Mouse (Mus musculus) megakaryocyte, adult 5-6 weeks (primary cell): ENCODE data around the gene Ift74. TPM values are rescaled to one million over a fixed set of nuclear protein-coding genes. Genes with fewer than 3 reads are reported as not detected.

Source experiments
- ATAC-seq: 2 replicates; pipeline ENCODE4 v1.8.0; 2016; ENCODE audit warnings: mild to moderate bottlenecking, inconsistent platforms; ENCODE audit not compliant: poor library complexity, severe bottlenecking
- total RNA-seq, 2 experiments: library from RNA; stranded (forward) in 1 of 2; stranded (reverse) in 1 of 2; fragments of 153-499, 151-499 nt in 1 of 2; fragments of 221-1000, 200-1000 nt in 1 of 2; gene quantifications; 2 replicates each; pipeline versions ENCODE4 v1.2.3 to v1.2.4; 2015 to 2017

Ift74 gene
- total RNA-seq, 2 experiments from 2014 or later = 4.5 to 6.3 TPM

DNA sequence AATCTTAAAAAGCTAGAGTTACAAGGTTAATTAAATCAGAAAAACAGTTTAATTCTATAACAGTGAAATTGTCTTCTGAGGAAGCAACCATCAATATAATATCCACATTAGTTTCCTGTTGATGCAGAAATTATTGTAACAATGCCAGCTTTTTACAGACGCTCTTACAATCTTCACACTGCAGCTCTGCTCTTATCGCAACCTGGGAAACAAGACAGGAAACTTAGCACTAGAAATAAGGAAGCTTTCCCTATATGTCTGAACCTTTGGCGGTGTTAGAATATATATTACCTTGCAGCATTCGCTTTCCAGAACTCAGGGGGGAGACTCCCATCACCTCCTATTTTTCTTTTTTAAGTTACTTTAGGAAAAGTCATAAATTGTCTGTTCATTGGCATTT is 76.8 kb downstream of the Ift74 start:
- ATAC-seq = no peak

DNA sequence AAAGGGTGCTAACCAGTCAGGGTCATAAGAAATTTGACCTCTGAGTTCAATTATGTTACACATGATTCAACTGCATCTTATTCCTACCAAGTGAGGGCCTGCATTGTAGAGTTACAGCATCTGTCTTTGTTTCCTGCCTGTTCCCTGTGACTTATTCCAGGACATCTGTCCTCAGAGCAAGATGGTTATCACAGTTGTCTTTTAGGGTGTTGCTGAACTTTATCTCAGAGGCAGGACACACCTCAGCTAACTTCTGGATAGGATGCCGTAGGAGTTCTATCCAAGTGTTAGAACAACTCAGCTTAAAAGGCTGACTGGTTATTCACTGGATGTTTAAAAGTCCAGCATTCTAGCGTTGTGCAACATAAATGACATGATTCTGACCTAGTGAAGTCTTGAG is 77.9 kb downstream of the Ift74 start:
- ATAC-seq = no peak

DNA sequence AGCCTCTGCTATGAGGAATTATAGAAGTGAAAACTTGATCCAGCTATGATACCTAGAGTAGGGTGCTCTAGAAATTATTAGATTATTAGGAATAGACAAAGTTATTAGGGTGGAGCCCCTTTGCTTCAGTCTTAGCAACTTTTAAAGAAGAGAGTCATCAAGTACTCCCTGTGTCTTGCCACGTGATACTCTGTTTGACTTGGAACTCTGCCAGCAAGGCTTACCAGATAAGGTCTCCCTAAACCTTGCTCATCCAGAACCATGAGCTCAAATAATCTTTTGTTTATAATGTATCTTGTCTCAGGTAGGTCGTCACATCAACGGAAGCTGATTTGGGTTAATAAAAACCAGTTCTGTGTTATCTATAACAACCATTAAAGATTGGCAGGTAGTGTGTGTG is 82.1 kb downstream of the Ift74 start:
- no peak for ATAC-seq

DNA sequence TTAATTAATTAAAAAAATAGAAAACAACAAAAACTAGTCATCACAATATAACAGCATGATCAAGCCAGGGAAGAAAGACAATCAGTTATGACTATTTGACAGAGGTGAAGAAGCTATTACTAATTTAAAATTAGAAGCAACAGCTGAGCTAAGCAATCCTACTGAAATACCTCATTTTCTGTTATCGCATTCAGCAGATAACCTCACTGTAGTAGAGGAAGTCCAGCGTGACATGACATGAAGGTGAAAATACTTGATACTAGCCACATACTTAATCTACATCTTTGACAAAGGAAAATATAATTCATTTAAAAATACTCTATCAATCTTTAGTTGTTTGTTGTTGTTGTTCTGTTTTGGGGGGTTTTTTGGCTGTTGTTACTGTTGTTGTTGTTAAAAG is 96.7 kb downstream of the Ift74 start:
- ATAC-seq = no peak

DNA sequence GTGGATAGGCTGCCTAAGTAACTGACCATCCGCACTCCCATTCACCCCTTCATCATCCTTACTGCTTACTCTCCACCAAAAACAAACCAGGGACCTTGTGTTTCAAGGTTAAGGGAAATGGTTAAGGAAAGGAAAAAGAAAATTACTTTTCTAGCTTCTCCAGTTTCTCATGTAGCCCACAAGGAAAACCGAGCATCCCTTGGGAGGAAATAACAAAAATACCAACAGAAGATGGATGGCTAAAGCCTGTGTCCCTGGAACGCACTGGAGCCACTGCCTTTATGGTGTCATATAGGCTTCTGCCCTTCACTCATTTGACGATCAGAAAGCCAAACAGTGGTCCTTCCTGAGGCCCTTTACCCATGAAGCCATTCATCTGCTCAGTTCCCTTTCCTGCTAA is 97.1 kb downstream of the Ift74 start:
- no peak for ATAC-seq

DNA sequence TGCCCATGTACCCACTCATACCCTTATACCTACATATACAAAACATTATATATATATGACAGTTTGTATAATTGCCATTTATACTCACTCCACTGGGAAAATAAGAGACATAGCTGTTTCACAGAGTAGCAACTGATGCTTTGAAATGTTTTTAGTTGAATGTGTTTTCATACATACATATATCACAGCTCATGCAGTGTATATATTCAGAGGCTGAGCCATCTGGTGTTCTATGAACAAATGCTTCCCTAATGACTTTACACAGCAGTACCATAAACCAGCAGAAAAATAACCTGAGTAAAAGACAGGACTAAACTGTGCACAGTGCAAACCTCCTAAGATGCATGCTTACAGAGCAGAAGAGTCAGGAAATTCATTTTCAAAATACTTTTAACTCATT is 99.5 kb downstream of the Ift74 start:
- no peak for ATAC-seq

DNA sequence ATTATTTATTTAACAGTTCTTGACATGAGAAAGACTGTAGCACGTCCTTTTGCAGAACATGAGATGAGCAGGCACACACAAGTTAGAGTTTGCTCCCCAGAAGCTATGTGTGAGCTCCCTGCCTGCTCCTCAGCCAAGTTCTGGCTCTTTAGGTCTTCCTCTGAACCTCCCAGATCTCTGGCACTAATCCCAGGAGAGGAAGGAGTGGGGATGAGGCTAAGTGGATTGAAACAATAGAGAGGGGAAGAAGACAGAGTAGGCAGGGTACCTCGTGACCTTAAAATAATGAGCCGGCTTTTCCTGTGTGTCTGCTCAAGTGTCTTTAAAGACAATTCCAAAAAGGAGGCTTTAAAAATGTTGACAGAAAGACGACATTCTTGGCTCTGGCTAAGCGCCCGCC is 100.9 kb downstream of the Ift74 start:
- no peak for ATAC-seq

DNA sequence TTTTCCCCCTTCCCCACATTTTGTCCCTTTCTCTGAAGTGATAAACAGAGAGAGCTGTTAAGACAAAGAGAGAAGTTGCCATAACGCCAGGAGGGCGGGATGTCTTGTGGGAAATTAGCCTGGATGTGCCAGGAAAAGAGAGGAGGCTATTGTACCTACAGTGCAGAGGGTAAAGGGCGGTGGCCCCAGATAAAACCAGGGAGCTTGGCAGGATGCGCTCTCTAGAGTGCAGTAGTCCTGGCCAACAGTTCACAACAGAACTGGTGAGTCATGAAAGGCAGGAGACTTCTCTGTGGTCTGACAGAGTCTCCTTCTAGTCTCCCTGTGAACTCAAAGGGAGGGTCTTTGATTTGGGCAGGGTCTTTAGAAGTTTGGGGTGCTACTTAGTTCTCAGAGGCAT is 111.5 kb downstream of the Ift74 start:
- no peak for ATAC-seq

DNA sequence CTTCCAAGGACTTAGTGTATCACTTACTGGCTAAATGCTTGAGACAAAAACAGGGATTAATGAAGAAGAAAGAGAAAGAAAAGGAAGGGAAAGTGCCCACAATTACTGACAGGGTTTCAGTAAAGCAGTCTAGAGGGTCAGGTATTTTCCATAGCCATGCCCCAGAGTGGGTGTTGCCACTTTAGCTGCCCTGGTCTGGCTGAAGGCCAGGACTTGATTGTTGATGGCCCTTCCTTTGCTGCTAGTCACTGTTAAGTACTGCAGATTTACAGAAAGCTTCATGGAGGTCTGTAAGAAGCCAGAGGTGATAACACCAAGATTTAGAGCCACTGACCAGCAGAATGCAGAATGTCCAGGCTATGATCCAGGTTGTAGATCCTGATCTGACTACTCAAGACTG is 118.4 kb downstream of the Ift74 start:
- no peak for ATAC-seq

DNA sequence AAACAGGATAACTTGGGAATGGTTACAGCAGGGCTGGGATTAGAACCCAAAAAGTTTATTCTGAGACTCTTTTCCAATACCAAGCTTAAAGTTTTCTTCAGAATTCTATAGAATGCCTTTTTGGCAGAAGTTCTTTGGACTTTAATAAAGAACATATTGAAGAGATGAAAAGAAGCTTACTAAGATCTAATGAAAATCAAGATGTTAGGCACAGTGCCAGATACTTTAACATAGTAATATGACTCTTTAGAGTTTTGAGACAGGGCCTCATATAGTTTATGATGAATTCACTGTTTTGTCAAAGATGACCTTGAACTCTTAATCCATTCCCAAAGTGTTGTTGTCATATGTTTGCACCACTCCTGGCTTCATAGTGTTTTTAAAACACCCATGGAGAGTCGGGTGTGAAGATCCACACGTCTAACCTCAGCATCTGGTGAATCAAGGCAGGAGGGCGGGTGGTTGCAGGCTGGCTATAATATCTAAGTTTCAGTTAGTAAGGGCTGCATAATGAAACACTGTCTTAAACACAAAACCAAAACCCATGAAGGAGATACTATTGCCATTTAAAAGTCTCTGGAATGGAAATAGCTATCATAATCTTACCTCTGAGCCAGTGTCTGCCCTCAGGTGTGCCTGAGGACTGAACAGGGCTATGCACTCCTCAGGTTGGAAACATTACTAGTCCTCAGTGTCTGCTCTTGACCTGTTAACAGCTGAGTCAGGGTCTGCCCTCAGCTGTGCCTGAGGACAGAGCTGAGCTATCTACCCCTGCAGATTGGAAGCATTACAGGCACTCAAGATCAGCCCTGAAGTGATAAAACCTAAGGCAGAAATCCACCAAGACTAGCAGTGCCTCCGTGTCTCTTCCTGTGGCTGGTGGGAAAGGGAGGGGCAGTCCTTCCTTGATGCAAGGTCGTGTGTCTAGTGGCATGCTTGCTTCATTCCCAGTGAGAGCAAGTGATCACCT is 123.3 kb downstream of the Ift74 start:
- no peak for ATAC-seq

DNA sequence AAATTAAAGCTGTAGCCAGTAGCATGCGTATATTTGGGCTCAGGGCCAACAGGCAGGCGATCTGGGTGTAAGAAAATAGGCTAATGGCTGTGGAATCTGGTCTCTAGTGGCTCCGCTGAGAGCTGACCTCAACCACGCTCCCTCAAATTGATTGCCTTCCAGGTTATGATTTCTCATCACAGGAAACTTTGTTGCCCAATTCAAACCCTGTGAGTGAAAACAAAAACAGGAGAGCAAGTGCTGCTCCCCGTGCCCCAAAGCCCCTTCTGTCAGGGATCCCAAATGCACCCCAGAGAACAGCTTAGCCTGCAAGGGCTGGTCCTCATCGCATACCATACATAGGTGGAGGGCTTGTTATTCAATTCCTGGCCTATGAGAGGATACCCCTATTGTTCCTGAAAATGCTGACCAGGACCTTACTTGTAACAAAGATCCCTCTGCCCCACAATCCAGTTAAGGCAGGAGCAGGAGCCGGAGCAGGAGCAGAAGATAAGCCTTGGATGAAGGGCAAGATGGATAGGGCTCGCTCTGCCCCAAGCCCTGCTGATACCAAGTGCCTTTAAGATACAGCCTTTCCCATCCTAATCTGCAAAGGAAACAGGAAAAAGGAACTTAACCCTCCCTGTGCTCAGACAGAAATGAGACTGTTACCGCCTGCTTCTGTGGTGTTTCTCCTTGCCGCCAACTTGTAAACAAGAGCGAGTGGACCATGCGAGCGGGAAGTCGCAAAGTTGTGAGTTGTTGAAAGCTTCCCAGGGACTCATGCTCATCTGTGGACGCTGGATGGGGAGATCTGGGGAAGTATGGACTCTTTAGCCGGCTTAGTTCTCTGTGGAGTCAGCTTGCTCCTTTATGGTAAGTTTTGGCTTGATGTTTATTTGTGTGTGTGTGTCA is 124.8 kb downstream of the Ift74 start, which contains the start of gene Tek:
TSS of gene Tek (plus strand) at position 452 of the 894 bp plus-strand sequence.
- ATAC-seq = no peak

DNA sequence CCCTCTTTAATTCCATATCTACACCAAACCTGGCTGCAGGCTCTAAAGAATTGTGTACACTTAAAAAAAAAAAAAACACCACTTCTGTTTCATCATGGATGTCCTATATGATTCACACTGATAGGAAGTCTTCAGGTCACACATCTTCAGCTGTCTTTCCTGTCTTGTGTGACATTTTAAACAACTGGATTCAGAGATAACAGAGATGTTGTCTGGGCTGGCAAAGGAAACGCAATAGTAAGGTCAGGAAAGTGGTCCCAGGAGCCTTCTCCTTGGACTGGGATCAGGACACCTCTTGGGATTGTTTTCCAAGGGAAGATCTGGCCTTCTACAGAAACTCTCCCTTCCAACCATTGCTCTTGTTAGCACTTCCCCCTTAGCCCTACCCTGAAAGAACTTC is 127.5 kb downstream of the Ift74 start:
- no peak for ATAC-seq

Other genes starting within 250 kb of the Ift74 start
- gene Gm10306, start 57.9 kb upstream of the Ift74 start, total RNA-seq (2015) = not detected in 2 replicates
- not detected in 2 replicates for gene Gm10306, start 57.9 kb upstream of the Ift74 start, total RNA-seq (2017)
- 18.9 and 19.1 TPM in 2 replicates for gene Caap1, start 57.7 kb upstream of the Ift74 start, total RNA-seq (2015)
- 19.2 and 19.6 TPM in 2 replicates for gene Caap1, start 57.7 kb upstream of the Ift74 start, total RNA-seq (2017)
- gene Plaa, start 11.2 kb upstream of the Ift74 start, total RNA-seq (2015) = 56.3 and 59.9 TPM in 2 replicates
- 70.2 and 86.7 TPM in 2 replicates for gene Plaa, start 11.2 kb upstream of the Ift74 start, total RNA-seq (2017)
- gene Lrrc19, start 35.7 kb downstream of the Ift74 start, total RNA-seq (2015) = not detected in 2 replicates
- gene Lrrc19, start 35.7 kb downstream of the Ift74 start, total RNA-seq (2017) = not detected in 2 replicates
- gene Tek, start 124.8 kb downstream of the Ift74 start, total RNA-seq (2015) = not detected in 2 replicates
- not detected in 2 replicates for gene Tek, start 124.8 kb downstream of the Ift74 start, total RNA-seq (2017)